Mouse (Mus musculus) heart, embryonic 11.5 days (tissue): Measurements from ENCODE around the gene Atp6ap1l. TPM values are rescaled to one million over a fixed set of nuclear protein-coding genes. Genes with fewer than 3 reads are reported as not detected.

Experiments
- ATAC-seq: fragments of 200-750 bp; cut with Nextera tagmentation; replicated peaks from 2 replicates; pipeline ENCODE4 v1.8.0; 2017; ENCODE audit warnings: moderate library complexity; ENCODE audit not compliant: insufficient number of reproducible peaks, low FRiP score, low TSS enrichment
- H3K27ac ChIP-seq: fragments of 300-500 bp; sonication (generic); 2 replicates; pipeline ENCODE4 v1.5.1; 2014; ENCODE audit warnings: mild to moderate bottlenecking, low read depth, low read length
- H3K27me3 ChIP-seq: fragments of 300-500 bp; sonication (generic); 2 replicates; pipeline ENCODE4 v1.6.1; 2014; ENCODE audit warnings: mild to moderate bottlenecking, low read length, mixed read lengths; ENCODE audit not compliant: control insufficient read depth, insufficient read depth
- H3K36me3 ChIP-seq: fragments of 300-500 bp; sonication (generic); 2 replicates; pipeline ENCODE4 v1.6.1; 2014; ENCODE audit warnings: mild to moderate bottlenecking, low read length, moderate library complexity, mixed read lengths; ENCODE audit not compliant: control insufficient read depth, insufficient read depth
- H3K4me1 ChIP-seq: fragments of 300-500 bp; sonication (generic); 2 replicates; pipeline ENCODE4 v1.6.1; 2014; ENCODE audit warnings: low read length; ENCODE audit not compliant: control insufficient read depth, insufficient read depth
- H3K4me2 ChIP-seq: fragments of 300-500 bp; sonication (generic); 2 replicates; pipeline ENCODE4 v1.6.1; 2014; ENCODE audit warnings: mild to moderate bottlenecking, moderate library complexity
- H3K4me3 ChIP-seq: fragments of 300-500 bp; sonication (generic); 2 replicates; pipeline ENCODE4 v1.5.1; 2014; ENCODE audit warnings: low read depth, low read length
- H3K9ac ChIP-seq: fragments of 300-500 bp; sonication (generic); 2 replicates; pipeline ENCODE4 v1.6.1; 2014; ENCODE audit warnings: mild to moderate bottlenecking, low read depth, low read length, moderate library complexity
- H3K9me3 ChIP-seq: fragments of 300-500 bp; sonication (generic); replicated peaks from 2 replicates; pipeline ENCODE4 v1.6.1; 2016; ENCODE audit warnings: low read length; ENCODE audit not compliant: control insufficient read depth
- WGBS: fragments of 180-500 bp; shearing (Covaris S2); extraction: QIAGEN DNeasy Blood & Tissue Kit; methylation state at CpG from one replicate; pipeline ENCODE4 v1.1.7; 2014; ENCODE audit not compliant: insufficient replicate concordance; 5-methylcytosine and 5-hydroxymethylcytosine counted together
- polyA plus RNA-seq: library from polyadenylated mRNA; unstranded; fragments of >200 nt; fragmentation: Nextera tagmentation; extraction: Ambion mirVana; gene quantifications from 2 replicates; pipeline ENCODE4 v1.2.1, GENCODE M21; 2014

Gene Atp6ap1l
- polyA plus RNA-seq, 1 experiment from 2014 or later, result 0.24 TPM

GRCm38 (mm10) chr13:90869157-90869556 lies 36.0 kb downstream of the Atp6ap1l start:
- H3K27ac ChIP-seq, result no peak overlapping the region
- no peaks in the 10 kb centered on the region for H3K9me3 ChIP-seq
- 22% methylated on average over 4 of the region's 4 CpGs for WGBS
- H3K4me1 ChIP-seq, result no peaks in the 10 kb centered on the region
- H3K4me3 ChIP-seq, result no peak overlapping the region
- no peak overlapping the region for H3K4me2 ChIP-seq
- ATAC-seq, result no peak
- no peaks in the 10 kb centered on the region for H3K36me3 ChIP-seq
- H3K9ac ChIP-seq, result no peak overlapping the region
- no peaks in the 10 kb centered on the region for H3K27me3 ChIP-seq

DNA sequence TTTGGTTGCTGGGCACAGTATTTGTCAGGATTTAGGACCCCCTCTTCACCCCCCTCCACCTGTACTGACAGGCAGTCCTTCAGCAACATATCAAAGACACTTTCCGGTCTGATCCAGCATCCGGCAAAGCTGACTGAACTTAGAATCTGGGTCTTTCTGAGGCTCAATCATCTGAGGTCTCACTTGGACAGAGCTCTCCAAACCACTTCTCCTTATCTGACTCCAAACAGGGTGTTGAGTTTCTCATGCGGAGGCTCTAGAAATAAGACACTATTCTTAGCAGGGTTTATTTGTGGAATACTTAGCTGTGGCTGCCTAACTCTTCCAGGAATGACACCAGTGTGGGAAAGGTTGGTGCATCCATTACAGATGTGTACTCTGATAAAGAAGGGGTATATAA lies 43.0 kb downstream of the Atp6ap1l start:
- 24% methylated on average over 3 of the region's 3 CpGs for WGBS
- peak; percentile 80 for ATAC-seq
- Histone ChIP-seq H3K9ac (no peak overlapping the region), H3K4me3 (no peak overlapping the region), H3K4me2 (no peak overlapping the region), H3K9me3 (no peaks in the 10 kb centered on the region), H3K27ac (peak overlapping the region; percentile 8; the same call in 1 of the 2 replicates), H3K27me3 (no peaks in the 10 kb centered on the region), H3K36me3 (no peaks in the 10 kb centered on the region), H3K4me1 (peaks cover 2% of the 10 kb centered on the region; the same call in 1 of the 2 replicates)

DNA sequence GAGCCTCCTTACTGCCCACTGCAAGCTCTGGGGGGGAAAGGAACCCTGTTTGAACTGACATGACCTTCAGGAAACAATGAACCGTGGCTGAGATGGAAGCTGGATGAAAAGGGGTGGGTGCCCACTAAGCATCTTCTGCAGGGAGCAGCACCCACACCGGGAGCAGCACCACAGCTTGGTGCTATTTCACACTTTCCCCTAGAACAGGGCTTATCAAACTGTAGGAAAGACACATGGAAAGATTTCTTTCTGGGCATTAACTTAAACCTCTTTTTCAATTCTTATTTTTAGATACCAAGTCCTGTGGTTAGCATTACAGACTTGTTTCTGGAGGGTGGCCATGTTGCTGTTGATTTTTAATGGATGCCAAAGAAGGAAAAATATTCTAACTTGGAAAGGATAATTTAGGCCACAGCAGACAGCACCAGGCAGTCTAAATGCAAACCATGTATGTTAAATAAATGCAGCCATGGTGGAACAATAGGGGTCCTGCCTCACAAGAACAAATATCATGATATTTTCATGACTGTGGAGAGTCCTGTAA lies 44.2 kb downstream of the Atp6ap1l start:
- H3K4me2 ChIP-seq, result no peak overlapping the region
- no peak overlapping the region for H3K4me3 ChIP-seq
- peaks cover 2% of the 10 kb centered on the region; the same call in 1 of the 2 replicates for H3K4me1 ChIP-seq
- no peaks in the 10 kb centered on the region for H3K36me3 ChIP-seq
- no peak overlapping the region for H3K9ac ChIP-seq
- WGBS, result 42% methylated on average over 2 of the region's 2 CpGs
- H3K27me3 ChIP-seq, result no peaks in the 10 kb centered on the region
- no peaks in the 10 kb centered on the region for H3K9me3 ChIP-seq
- no peak for ATAC-seq
- no peak overlapping the region for H3K27ac ChIP-seq

- 72% methylated on average over 5 of the region's 5 CpGs for WGBS
- Histone ChIP-seq H3K36me3 (no peaks in the 10 kb centered on the region), H3K9ac (no peak overlapping the region), H3K27me3 (no peaks in the 10 kb centered on the region), H3K27ac (no peak overlapping the region), H3K4me1 (no peaks in the 10 kb centered on the region), H3K4me2 (no peak overlapping the region), H3K4me3 (no peak overlapping the region), H3K9me3 (peaks cover 9% of the 10 kb centered on the region; the same call in 1 of the 2 replicates)
- no peak for ATAC-seq
Observed at GRCm38 (mm10) chr13:90852727-90853630, 52.2 kb downstream of the Atp6ap1l start.

DNA sequence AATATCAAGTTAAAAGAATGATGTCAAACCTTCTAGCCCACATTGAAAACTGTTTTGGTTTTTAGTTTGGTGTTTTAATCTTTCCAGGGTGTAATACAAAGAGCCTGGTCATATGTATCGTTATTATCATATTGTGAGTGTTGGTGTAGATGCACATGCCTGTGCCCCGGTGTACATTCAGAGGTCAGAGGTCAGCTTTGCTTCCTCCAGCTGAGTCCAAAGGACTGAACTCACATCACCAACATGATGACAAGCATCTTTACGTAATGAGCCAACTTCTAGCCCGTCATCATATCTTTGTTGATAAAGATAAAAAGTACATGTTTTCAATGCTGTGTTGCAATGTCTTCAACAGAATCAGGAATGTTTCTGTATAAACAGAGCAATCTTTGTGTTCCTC lies 53.4 kb downstream of the Atp6ap1l start:
- no peaks in the 10 kb centered on the region for H3K36me3 ChIP-seq
- ATAC-seq, result no peak
- peaks cover 9% of the 10 kb centered on the region; the same call in 1 of the 2 replicates for H3K9me3 ChIP-seq

DNA sequence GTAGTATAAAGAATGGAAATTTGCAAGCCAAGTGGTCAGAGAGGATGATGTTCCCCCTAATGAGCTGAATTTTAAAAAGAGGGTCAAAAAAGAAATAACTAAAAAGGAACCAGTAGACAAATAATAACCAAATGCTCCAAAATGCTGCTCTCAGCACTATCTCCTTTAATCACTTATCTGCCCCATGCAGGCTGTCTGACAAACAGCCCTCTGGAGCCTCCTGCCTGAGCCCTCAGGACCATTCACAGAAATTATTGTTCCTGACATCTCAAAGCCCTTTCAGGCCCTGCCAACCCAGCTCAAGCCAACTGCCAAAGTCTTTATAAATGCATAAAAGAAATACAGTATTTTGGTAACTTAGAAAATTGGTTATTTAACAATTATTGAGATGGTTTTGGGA lies 61.0 kb downstream of the Atp6ap1l start:
- no peak overlapping the region for H3K9ac ChIP-seq
- H3K27me3 ChIP-seq, result no peaks in the 10 kb centered on the region
- H3K36me3 ChIP-seq, result no peaks in the 10 kb centered on the region
- H3K4me2 ChIP-seq, result no peak overlapping the region
- 0 out of 2 replicates have a peak, but pooled peaks cover 2% of the 10 kb centered on the region for H3K4me1 ChIP-seq
- H3K4me3 ChIP-seq, result no peak overlapping the region
- H3K27ac ChIP-seq, result no peak overlapping the region
- no peaks in the 10 kb centered on the region for H3K9me3 ChIP-seq
- ATAC-seq, result no peak

More for the DNA sequence above, 53.4 kb downstream of the Atp6ap1l start:
- no peak overlapping the region for H3K27ac ChIP-seq
- no peak overlapping the region for H3K4me2 ChIP-seq
- H3K27me3 ChIP-seq, result no peaks in the 10 kb centered on the region
- WGBS, result 51% methylated on average over 4 of the region's 4 CpGs
- H3K4me3 ChIP-seq, result no peak overlapping the region
- H3K9ac ChIP-seq, result no peak overlapping the region
- H3K4me1 ChIP-seq, result no peaks in the 10 kb centered on the region

- H3K27me3 ChIP-seq, result no peaks in the 10 kb centered on the region
Observed at GRCm38 (mm10) chr13:90843412-90843811, 61.7 kb downstream of the Atp6ap1l start.

DNA sequence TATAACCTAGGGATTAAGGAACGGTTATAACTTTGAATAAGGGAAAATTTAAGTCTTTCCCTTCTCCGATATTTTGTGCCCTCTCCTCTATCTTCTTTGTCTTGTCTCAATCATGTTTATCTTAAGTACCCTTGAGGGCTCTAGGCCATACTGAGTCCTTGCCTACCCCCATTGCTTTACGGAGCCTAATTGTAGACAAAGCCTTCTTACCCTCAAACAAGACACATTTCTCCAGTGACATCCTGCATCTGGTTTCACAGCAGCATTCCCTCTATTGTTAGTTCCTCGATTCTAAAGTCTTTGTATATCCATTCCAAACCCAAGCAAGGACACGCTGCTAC lies 64.0 kb downstream of the Atp6ap1l start:
- Histone ChIP-seq H3K27me3 (no peaks in the 10 kb centered on the region), H3K4me1 (0 out of 2 replicates have a peak, but pooled peaks cover 2% of the 10 kb centered on the region), H3K9me3 (no peaks in the 10 kb centered on the region), H3K36me3 (no peaks in the 10 kb centered on the region), H3K4me3 (no peak overlapping the region), H3K27ac (no peak overlapping the region), H3K4me2 (no peak overlapping the region), H3K9ac (no peak overlapping the region)
- 41% methylated on average over 5 of the region's 5 CpGs for WGBS
- ATAC-seq, result no peak

More at GRCm38 (mm10) chr13:90843412-90843811, 61.7 kb downstream of the Atp6ap1l start:
- H3K27ac ChIP-seq, result no peak overlapping the region
- H3K9ac ChIP-seq, result no peak overlapping the region
- no peak for ATAC-seq
- 90% methylated on average over 3 of the region's 3 CpGs for WGBS
- no peak overlapping the region for H3K4me3 ChIP-seq
- H3K4me1 ChIP-seq, result 0 out of 2 replicates have a peak, but pooled peaks cover 2% of the 10 kb centered on the region
- H3K9me3 ChIP-seq, result no peaks in the 10 kb centered on the region
- no peak overlapping the region for H3K4me2 ChIP-seq
- H3K36me3 ChIP-seq, result no peaks in the 10 kb centered on the region
